Mouse (Mus musculus) cerebellum, adult 2 months (tissue): ENCODE results near the gene Mphosph10. TPM values are rescaled to one million over a fixed set of nuclear protein-coding genes. Genes with fewer than 3 reads are reported as not detected.

Experiments used
- DNase-seq, 2 experiments: peaks; one replicate each; pipeline ENCODE4 v3.0.0; 2021
- H3K27ac ChIP-seq: fragments of 200-500 bp; 2 replicates; pipeline ENCODE4 v1.5.1; 2012; ENCODE audit warnings: low read length, control low read depth, inconsistent platforms; ENCODE audit not compliant: insufficient read depth
- H3K27me3 ChIP-seq: fragments of 200-500 bp; 2 replicates; pipeline ENCODE4 v1.6.1; 2012; ENCODE audit warnings: inconsistent platforms, mild to moderate bottlenecking, low read length, moderate library complexity; ENCODE audit not compliant: control insufficient read depth, insufficient read depth
- H3K4me1 ChIP-seq: fragments of 200-500 bp; 2 replicates; pipeline ENCODE4 v1.6.1; 2011; ENCODE audit warnings: low read length; ENCODE audit not compliant: control insufficient read depth, insufficient read depth
- H3K4me3 ChIP-seq: fragments of 200-500 bp; replicated peaks from 2 replicates; pipeline ENCODE3; 2011; ENCODE audit warnings: mild to moderate bottlenecking, low read depth, low read length, control low read depth; ENCODE audit not compliant: insufficient read depth
- CTCF ChIP-seq: fragments of 200-500 bp; IDR thresholded peaks from 2 replicates; pipeline ENCODE4 v1.5.1; 2011; ENCODE audit warnings: low read depth, mild to moderate bottlenecking, control low read depth, low read length, moderate library complexity, borderline replicate concordance; ENCODE audit not compliant: insufficient read depth
- POLR2A ChIP-seq: fragments of 200-500 bp; IDR thresholded peaks from 2 replicates; pipeline ENCODE4 v1.6.1; 2011; ENCODE audit warnings: low read length, control low read depth, borderline replicate concordance; ENCODE audit not compliant: insufficient read depth
- WGBS: fragments of 180-500 bp; shearing (Covaris S2); methylation state at CpG from one replicate; pipeline ENCODE4 v1.1.7; 2018; 5-methylcytosine and 5-hydroxymethylcytosine counted together
- polyA plus RNA-seq: library from polyadenylated mRNA; depleted of rRNA; stranded (reverse); fragments of >200 nt; gene quantifications from 2 replicates; pipeline ENCODE4 v1.2.3, GENCODE M21; 2012

Gene Mphosph10
- polyA plus RNA-seq, 1 experiment = 13.0 TPM

DNA sequence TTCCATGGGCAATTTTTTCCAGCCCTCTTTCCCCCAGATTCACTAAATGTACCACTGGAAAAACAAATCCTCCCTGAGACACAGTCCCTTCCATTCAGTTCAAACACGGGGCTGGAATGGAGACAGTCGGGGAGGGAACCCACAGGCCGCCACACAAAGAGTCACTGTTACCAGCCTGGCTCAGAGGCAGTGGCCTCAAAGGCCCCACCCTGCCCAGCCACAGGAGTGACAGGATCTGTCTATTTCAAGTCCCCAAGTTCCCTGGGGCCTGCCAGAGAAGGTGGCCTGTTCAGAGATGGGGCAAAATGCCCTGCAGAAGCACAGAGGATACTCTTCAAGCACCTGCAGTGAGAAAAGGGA, 31.5 kb downstream of the Mphosph10 start:
- no peaks in the 10 kb centered on the region for H3K27me3 ChIP-seq
- no peaks in the 10 kb centered on the region for H3K4me1 ChIP-seq
- TF ChIP-seq CTCF (no peak), POLR2A (no peak)
- no peak overlapping the region for H3K4me3 ChIP-seq
- WGBS = 47% methylated on average over 3 of the region's 3 CpGs
- DNase-seq = peak in 1 of 2 experiments; percentile 47
- peak overlapping the region; percentile 82 for H3K27ac ChIP-seq

GRCm38 (mm10) chr7:64359943-64360585, 32.0 kb downstream of the Mphosph10 start:
- H3K27ac ChIP-seq = peak overlapping the region; percentile 82
- no peak overlapping the region for H3K4me3 ChIP-seq
- 87% methylated on average over 20 of the region's 20 CpGs for WGBS

DNA sequence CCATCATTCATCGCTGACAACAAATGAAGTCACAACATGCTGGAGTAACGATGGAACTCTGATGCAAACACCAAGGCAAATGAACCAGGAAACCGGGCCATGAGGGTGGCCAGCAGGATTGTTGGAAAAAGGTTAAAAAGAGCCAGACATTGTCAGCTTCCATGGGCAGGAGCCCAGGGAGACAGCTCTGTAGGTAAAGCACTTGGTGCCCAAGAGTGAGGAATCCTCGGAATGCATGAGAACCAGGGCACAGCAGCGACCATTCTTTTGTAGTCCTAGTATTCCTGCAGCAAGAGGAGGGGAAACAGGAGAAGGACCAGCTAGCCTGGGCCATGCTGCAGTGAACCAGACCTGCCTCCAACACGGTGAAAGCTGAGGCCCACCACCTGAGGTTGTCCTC, 33.4 kb downstream of the Mphosph10 start:
- TF ChIP-seq POLR2A (no peak), CTCF (no peak)
- H3K27ac ChIP-seq = no peak overlapping the region
- DNase-seq = no peak
- H3K4me3 ChIP-seq = no peak overlapping the region
- 85% methylated on average over 6 of the region's 6 CpGs for WGBS
- H3K4me1 ChIP-seq = no peaks in the 10 kb centered on the region
- H3K27me3 ChIP-seq = no peaks in the 10 kb centered on the region

More at GRCm38 (mm10) chr7:64359943-64360585, 32.0 kb downstream of the Mphosph10 start:
- no peak for DNase-seq
- Histone ChIP-seq H3K4me1 (no peaks in the 10 kb centered on the region), H3K27me3 (no peaks in the 10 kb centered on the region)
- TF ChIP-seq CTCF (no peak), POLR2A (no peak)

DNA sequence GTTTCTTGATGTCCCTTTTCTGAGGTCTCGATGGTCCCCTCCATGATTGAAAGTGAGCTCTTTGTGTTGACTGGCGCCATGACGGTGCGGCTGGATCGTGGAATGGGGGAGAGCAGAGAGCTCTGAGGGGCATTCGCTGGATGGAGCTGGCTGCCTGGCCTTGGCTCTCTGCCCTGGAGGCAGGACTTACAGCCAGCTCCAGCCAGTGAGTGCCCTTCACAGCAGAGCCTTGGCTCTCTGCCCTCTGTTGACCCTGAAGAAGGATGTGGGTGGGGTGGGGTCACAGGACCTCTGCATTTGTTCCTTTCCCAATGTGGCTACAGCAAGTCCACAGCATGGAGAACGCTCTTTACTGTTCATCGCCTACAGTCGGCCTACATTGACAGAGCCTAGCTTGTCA, 34.7 kb downstream of the Mphosph10 start:
- H3K4me3 ChIP-seq = no peak overlapping the region
- H3K27me3 ChIP-seq = no peaks in the 10 kb centered on the region
- TF ChIP-seq CTCF (no peak), POLR2A (no peak)
- H3K27ac ChIP-seq = peak overlapping the region; percentile 77; the same call in 1 of the 2 replicates
- 45% methylated on average over 9 of the region's 9 CpGs for WGBS
- H3K4me1 ChIP-seq = no peaks in the 10 kb centered on the region
- DNase-seq = peak; percentile 39 to 67

DNA sequence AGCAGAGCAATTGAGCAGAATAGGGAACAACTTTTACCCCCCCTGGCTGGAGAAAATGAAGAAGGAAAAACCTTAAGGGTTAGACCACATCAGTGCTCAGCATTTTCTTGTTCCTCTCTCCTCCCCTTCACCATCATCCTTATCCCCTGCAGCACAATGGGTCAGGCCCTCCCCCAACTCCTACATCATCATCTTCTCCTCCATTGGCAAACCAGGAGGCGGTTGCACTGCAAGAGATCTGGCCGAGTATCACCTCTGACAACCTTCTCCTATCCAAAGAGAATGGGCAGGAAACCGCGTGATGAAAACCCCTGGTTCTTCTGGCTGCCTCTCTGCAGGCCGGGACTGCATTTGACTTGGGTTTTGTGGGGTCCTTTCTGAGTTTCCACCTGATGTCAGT, 35.4 kb downstream of the Mphosph10 start:
- TF ChIP-seq POLR2A (no peak), CTCF (no peak)
- no peak overlapping the region for H3K27ac ChIP-seq
- H3K27me3 ChIP-seq = no peaks in the 10 kb centered on the region
- WGBS = 84% methylated on average over 5 of the region's 5 CpGs
- DNase-seq = no peak
- no peak overlapping the region for H3K4me3 ChIP-seq
- H3K4me1 ChIP-seq = peaks cover 4% of the 10 kb centered on the region; the same call in 1 of the 2 replicates

DNA sequence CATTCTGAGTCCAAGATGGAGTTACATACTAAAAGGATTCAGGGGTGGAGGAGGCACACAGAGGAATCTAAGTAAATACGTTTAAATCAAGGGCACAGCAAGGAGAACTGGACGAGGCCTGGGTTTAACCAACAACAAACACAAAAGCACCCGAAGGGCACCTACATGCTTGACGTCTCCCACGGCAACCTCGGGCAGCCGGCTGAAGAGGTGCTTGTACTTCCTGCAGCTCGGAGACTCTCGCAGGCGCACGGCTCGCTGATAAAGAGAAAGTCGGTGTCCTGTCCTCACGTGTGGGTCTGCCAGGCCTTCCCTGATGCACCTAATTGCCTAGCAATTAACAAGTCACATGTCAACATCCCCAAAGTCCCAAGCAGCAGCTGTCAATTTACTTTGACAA, 37.9 kb downstream of the Mphosph10 start:
- H3K27me3 ChIP-seq = no peaks in the 10 kb centered on the region
- 51% methylated on average over 14 of the region's 14 CpGs for WGBS
- DNase-seq = no peak

GRCm38 (mm10) chr7:64351087-64351486, 41.0 kb downstream of the Mphosph10 start:
- whole genome bisulfite sequencing = 7% methylated on average over 4 of the region's 4 CpGs
- Histone ChIP-seq H3K4me1 (peaks cover 16% of the 10 kb centered on the region), H3K27ac (peak overlapping the region; percentile 78; the same call in 1 of the 2 replicates), H3K4me3 (no peak overlapping the region), H3K27me3 (no peaks in the 10 kb centered on the region)
- peak; percentile 72 to 83 for DNase-seq
- no peak for TF ChIP-seq CTCF
- peak; percentile 27; the same call in 1 of the 2 replicates for TF ChIP-seq POLR2A

More for the DNA sequence above, 37.9 kb downstream of the Mphosph10 start:
- Histone ChIP-seq H3K27ac (no peak overlapping the region), H3K4me1 (peaks cover 14% of the 10 kb centered on the region), H3K4me3 (no peak overlapping the region)
- TF ChIP-seq CTCF (no peak), POLR2A (no peak)

- 44% methylated on average over 15 of the region's 15 CpGs for WGBS
- Histone ChIP-seq H3K27me3 (no peaks in the 10 kb centered on the region), H3K4me3 (no peak overlapping the region), H3K27ac (no peak overlapping the region), H3K4me1 (peaks cover 16% of the 10 kb centered on the region)
- no peak for TF ChIP-seq POLR2A
- TF ChIP-seq CTCF = 0 out of 2 replicates have a peak, but pooled peaks have one; percentile 1
- peak; percentile 32 to 45 for DNase-seq
These were observed 42.8 kb downstream of the Mphosph10 start for GRCm38 (mm10) chr7:64349147-64349861.
